Mouse (Mus musculus) embryo, embryonic 11 days (tissue): ENCODE data around the gene Plk1.

Experiments
- DNase-seq: peaks from one replicate; pipeline ENCODE4 v3.0.0-alpha.2; 2015

The Plk1 gene

DNA sequence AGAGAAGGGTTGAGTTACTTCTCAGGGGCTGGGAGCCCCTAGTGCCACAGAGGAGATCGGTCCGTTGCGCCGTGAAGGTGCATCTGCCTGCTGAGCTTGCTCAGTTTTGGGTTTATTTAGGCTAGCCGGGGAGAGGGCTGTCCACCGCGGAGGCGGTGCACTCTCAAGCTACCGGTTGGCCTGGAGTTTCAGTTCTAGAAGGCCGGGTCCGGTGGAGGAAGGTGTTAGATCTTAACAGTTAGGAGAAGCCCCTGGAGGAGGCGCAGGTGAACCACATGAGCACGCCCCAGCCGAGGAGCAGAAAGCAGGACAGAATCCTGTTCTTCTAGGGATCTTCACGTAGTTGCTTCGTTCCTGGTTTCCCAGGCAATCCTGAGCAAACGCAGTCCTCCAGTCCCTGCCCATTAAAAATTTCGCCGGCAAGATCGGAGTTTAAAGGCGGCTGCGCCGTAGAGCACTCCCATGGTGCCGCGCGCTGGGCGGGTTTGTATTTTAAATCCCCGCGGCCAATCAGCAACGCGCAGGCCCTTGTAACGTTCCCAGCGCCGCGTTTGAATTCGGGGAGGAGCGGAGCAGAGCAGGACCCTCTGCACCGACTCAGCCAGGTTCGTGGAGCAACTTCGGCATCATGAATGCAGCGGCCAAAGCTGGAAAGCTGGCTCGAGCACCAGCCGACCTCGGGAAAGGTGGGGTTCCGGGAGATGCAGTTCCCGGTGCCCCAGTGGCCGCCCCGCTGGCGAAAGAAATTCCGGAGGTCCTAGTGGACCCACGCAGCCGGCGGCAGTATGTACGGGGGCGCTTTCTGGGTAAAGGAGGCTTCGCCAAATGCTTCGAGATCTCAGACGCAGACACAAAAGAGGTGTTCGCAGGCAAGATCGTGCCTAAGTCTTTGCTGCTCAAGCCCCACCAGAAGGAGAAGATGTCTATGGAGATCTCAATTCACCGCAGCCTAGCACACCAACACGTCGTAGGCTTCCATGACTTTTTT, at the start of gene Plk1:
Gene Plk1 (plus strand): TSS at position 525 of the 988 bp plus-strand sequence.
- DNase-seq, result peak; percentile 97

DNA sequence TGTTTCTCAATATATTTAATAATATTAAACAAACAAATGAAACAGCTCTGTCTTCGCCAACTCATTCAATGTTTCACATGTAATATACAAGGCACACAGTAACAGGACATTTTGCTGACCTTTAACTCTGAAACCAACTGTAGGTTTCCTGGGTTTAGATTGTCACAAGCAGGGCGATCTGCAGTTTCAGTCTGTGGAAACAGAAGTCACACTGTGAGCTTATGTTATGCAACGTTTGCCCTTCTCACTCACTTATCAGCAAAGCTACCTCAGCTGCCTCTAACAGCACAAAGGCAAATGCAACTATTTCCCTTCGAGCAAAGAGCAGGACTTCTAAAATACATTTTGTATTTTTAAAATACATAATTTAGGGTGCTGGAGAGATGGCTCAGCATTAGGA, 35.7 kb upstream of the Plk1 start:
- DNase-seq, result no peak

DNA sequence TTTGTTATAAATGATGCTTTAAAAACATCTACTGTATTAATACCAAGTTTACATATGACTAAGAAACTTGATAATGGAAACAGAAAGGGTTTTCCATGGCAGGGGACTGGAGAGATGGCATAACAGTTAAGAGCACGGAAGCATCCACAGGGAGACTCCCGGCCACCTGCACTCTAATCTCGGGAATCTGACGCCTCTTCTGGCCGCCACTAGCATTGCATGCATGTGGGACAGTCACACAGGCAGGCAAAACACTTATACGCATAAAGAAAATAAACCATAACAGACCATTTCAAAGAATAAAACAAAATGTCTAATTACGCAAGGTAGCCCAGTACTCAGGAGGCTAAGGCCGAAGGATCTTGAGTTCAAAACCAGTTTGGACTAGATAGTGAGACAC, 33.6 kb upstream of the Plk1 start:
- peak; percentile 3 for DNase-seq

DNA sequence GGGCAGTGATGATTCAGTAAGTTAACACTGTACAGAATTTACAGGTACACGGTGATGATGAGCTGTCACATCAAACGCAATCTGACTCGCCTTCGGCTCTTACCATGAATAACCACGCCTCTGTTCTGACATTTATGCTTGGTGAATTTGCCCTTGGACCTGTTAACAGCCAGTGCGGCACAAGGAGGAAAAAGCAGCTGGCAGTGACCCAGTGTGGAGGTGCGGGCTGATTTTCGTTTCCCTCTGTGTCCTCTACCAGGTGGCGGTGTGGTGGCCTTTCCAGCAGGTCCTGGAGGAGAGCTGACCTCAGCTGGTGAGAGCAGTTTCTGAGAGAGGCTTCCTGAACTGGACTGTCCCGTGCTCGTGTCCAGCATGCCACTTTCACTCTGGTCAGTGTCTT, 32.3 kb upstream of the Plk1 start:
- DNase-seq, result no peak

DNA sequence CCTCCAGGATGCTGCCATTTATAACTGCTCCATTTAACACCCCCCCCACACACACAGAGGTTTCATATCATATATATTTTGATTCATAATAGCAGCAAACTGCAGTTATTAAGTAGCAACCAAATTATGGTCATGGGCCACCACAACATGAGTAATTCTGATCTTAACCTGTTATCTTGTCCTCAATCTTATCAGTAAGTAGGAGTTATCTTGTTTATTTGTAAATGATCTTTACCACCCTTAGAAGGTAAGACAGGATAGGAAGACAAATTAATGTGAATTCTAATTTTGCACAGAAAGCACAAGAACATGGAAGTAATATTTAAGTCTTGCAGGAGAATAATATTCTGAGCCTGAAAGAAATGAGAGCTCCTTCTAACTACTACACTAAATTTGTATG, 27.4 kb upstream of the Plk1 start:
- no peak for DNase-seq

DNA sequence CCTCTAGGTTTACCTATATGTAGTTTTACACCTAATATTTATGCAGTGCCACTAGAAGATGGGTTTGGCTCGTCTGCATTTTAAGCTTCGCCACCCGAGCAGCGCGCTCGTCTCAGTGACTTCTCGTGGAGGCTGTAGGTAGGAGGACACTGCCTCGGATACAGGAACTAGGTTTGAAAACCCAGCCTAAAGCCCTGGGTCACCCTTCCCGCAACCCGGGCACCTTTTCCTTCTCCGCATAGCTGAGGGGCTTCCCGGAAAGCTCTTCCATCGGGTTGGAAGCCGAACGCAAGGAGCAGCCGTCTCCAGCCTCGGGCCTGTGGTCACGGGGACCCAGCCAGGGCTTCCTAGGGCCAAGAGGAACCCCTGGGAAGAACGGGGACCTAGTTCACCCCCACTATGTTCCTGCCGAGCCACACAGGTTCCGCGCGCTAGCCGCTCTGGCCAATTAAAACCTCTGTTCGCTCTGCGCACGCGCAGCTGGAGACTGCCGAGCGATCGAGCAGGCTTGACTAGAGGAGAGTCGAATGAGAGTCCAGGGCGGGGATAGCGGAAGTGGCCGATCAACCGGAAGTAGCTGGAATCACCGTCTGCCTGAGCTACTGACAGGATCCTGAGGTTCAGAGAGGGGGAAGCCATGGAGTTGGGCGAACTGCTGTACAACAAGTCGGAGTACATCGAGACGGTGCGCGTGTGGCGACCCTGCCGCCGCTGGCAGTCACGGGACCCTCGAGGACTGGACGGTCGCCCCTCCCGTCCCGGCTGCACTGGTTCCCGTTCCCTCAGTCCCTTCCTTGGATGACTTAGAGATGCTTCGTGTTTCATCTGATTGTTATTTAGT, 26.5 kb upstream of the Plk1 start, which contains the start of the genes Palb2 and Dctn5:
Gene Palb2 (minus strand): TSS at position 489 of the 841 bp plus-strand sequence.
Gene Dctn5 (plus strand): TSS at position 545 of the 841 bp plus-strand sequence.
- DNase-seq, result peak; percentile 97

DNA sequence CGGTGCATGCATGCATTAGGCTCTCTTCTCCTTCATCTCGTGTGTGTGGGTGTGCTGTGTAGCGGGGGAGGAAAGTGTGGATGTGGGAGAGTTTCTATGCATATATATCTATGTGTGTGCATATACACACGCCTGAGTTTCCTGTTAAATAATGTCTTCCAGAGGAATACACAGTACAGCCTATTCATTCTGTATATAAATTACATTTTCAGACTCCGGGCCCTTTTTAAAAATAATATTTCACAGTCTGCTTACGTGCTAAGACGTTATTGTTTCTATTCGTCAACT, 26.0 kb upstream of the Plk1 start:
- DNase-seq, result no peak

DNA sequence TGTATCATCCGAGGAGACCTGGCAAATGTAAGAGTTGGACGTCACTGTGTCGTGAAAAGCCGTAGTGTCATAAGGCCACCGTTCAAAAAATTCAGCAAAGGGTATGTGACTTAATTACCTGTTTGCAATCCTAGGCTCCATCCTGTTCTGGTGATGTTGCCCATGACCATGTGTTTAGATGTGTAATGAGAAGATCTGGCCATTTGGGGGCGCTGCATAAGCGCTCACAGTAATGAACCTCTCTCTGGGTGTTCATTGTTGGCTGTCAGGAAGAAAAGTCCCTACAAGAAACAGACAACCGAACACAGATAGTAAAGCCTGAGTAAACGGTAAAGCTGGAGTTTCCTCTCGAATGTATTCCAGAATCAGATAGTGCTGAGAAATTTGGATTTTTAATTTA, 24.2 kb upstream of the Plk1 start:
- DNase-seq, result peak; percentile 20

DNA sequence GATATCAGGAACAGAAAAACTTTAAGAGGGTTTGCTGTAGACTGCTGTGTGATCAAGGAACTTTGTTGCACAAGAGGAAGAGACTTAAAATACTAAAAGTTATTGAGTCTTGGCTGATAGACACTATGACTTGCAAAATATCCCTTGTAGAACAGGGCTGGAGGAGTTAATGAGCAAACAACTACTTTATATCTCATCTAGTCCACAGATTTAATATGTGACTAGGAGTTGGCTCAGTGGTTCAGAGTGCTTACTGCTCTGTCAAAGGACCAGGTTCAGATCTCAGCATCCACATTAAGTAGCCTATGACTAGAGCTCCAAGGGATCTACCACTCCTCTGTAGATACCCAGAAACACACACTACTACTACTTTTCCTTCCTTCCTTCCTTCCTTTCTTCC, 22.2 kb upstream of the Plk1 start:
- DNase-seq, result no peak

DNA sequence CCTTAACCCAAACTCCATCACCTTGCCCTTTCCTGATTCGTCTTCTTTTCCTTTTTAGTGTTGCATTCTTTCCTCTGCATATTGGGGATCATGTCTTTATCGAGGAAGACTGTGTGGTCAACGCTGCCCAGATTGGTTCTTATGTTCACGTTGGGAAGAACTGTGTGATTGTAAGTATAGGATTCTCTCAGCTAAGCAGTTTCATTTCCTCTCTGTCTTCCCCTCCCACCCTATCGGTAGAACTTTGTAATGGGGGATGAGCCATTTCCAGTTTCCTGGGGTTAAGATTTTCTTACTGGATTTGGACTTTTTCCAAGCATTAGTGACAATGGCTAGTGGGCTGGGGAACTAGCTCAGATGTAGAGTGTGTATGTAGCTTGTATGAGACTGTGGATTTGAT, 21.0 kb upstream of the Plk1 start:
- DNase-seq, result no peak

DNA sequence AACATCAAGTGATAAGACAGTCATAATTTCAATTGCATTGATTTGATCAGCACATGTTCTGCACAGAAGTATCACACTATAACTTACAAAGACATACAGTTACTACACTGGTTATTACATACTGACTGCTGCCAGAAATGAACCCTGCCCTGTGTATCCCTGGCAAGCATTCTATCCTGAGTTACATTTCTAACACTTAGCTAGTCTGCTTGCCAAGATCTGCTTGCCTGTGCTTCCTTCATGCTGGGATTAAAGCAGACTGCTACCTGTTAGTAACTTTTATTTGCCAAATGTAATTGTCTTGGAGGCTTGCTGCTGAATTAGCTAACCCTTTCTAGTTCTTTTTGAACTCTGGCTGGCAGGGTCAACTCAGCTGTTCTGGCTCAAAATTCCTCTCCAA, 18.2 kb upstream of the Plk1 start:
- no peak for DNase-seq

DNA sequence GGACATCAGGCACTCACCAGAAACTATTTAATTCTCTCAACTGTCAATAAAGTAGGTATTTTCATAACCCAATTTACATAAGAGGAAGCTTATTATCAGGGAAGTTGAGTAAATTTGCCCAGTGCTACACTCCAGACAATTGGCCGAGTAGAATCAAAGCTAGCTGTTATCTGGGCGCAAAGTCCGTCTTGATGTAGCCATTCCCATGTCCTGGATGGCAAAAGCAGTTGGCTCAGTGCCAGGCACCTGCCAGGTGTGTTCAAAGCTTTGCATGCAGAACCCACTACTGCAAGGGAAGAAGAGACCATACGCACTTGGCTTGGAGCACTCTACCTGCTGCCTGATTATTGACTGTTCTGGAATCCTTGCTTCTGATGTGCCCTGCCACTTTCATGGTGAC, 6.8 kb upstream of the Plk1 start:
- DNase-seq, result no peak

DNA sequence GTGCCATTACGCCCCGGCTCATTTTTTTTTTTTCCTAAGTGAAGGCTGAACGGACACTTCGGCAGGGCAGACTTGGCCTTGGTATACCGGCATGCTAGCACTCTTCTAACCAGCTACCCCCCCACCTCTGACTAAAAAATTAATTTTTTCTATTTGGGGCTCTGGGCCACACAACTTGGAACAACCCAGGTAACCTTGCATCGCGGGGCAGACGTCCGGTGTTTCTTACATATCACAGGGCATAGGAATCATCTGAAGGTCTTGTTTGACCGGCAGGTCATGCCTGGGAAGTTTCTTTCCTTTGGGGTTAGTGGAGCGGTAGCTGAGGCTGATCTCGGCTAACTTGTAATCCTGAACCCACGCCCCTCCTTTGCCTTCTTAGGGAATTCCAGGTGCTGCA, 751 bp upstream of the Plk1 start:
- DNase-seq, result no peak

DNA sequence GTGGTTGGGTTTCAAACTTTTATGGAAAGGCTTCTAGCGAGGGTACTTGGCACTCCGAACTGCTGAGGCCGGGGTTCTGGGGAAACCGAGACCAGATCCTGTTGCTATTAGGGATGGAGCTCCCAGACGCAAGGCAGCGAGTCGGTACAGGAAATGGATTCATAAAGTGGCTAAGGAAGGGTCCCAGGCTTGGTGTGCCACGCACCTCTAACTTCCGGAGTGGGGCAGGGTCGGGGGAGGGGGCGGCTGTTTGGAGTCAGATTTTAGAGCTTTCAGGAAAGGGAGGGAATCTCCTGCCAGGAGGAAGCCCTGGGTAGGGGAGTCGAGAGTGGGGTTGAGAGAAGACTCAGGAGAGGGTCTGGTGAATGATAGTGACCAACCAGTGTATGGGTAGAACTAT, 798 bp downstream of the Plk1 start:
- peak; percentile 52 for DNase-seq

DNA sequence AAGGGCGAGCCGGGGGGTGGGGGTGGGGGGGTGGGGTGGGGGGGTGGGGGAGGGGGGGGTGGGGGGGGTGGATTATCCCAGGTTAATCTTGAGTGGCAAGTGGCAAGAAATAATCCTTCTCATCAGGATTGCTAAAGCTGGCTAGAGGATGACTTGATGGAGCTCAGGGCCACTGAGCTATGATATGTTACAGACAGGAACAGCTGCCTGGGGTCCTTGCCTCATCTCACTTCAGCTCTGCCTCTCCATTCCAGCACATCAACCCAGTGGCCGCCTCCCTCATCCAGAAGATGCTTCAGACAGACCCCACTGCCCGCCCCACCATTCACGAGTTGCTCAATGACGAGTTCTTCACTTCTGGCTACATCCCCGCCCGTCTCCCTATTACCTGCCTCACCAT, 4.5 kb downstream of the Plk1 start:
- no peak for DNase-seq

DNA sequence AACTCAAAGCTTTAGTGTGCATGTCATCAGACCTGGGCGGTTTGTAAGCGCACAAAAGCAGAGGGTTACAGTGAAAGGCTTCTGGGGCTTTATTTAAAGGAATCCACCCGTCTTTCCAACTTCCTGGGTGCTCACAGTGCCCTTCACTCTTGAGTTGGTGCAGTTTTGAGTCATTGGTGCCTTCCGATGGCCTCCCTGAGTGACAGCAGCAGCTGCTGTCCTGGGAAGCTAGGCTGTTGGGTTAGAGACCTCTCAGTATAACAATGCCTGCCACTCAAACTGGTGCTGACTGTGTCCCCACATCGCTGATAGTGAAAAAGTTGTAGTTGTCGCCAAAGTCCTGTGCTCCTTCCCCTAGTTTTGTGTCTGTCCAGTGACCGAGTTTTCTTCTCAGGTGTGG, 8.0 kb downstream of the Plk1 start:
- DNase-seq, result no peak

DNA sequence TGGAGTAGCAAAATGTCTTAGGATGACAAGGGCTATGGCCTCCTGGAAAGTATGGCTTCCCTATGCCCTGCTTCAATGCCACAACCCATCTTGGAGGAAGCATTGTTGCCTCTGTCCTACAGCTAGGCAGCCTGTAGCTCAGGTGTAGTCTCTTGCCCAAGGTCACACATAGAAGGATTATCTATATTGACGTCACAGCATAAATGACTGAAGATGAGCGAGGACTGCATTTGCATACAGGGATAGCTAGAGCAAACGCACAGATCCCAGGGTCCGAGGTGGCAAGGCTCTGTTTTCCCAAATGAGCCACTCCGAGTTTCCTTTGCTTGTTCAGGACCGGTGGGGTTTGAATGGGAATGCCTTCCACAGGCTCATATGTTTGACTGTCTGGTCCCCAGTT, 11.5 kb downstream of the Plk1 start:
- DNase-seq, result no peak

DNA sequence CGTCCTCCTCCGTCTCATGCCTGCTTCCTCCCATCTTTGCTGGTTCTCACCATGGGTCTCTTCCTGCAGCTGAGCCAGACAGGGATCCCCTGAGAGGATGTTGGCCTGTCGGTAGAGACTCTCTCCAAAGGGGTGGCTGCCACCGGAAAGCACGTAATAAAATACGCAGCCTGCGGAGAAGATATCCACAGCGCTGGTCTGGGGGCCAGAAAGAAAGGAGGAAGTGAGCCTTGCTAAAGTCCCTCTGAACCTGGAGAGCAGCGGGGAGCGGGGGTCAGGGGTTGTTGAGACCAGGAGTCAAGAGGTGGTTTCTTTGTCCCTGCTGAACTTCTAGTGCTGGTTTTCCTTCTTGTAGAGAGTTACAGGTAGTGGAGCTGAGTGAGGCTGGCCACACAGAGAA, 12.4 kb downstream of the Plk1 start:
- DNase-seq, result no peak

DNA sequence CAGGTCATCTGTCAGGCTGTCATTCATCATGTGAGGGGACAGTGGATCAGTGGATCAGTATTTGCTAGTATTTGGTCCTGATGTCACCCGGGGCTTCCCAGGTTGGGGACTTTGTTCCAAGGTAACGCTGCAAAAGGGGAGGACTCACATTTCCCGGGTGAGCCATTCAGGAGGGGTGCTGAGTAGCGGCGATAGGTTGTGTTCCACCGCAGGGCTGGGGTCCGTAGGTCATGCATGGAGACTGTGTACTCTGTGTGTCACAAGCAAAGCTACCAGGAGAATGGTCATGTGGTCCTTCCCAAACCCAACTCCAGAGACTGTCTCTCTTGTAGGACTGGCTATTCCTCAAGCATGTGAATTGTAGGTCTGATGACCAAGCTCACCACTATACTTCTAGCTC, 21.5 kb downstream of the Plk1 start:
- no peak for DNase-seq

DNA sequence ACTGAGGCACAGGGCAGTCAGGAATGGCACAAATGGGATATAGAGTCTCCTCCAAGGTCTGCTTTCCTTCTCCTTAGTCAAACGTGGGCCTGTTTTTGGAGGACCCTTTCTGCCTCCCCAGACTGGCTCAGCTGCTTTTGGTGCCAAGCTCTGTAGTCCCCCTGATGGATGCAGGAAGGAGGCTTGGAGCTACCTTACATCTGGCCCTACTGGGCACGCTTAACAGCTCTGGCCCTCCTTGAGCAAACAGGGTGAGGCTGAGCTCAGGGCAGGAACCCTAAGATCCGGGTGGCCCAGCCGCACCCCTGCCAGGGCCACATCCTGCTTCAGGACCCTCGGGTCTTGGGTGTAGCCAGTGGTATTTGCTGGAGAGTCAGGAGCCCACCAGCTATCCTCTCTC, 25.3 kb downstream of the Plk1 start:
- DNase-seq, result no peak

DNA sequence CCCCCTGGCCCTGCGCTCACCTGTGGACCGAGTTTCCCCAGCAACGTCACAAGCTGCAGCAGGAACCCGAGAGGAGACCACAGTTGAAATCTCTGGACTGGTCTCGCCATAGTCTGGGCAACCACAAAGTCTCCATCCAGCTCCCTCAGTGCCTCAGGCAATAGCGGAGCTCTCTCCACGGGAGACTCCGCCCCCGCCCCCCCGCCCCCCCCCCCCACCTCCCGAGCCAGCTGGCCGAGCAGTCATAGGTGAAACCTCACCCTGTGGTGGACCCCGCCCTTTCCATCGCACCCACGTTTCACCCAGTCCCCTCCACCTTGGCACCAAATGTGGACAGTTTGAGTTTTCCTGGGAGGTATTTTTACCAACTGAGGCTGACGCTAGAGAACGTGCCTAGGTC, 26.8 kb downstream of the Plk1 start, which contains the start of gene Ern2:
Gene Ern2 (minus strand): TSS at position 165 of the 400 bp plus-strand sequence.
- DNase-seq, result no peak

DNA sequence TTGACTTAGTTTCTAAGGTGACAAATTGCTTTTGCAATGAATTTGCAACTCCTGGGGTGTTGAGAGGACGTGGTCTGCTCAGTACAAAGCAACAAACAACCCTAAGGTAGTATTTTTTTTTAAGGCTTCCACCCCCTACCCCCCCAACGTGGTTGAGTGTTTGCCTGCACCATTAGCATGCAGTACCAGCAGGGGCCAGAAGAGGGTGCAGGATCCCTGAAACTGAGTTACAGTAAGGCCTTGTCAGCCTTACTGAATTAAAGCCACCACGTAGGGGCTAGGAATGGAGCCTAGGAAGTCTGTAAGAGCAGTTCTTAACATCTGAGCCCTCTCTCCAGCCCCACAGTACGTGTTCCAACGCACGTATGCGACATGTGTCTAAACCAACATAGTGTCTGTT, 30.2 kb downstream of the Plk1 start:
- DNase-seq, result peak; percentile 72

DNA sequence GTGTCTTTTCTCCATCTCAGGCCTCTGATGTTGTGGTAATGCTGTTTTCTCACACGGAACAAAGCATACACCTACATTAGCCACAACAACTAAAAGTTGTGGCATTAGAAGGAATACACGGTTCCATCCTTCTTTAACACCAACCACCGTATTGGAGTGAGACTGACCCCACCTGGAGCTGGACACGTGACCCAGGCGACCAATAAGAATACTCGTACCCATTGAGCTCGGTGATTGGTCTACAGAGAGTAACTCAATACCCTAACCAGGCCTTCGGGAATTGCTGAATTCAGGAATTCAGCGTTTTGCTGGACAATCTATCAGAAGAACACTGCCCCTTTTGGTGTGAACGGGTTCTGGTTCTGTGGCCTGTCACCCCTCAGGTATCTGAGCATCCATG, 31.9 kb downstream of the Plk1 start:
- no peak for DNase-seq

DNA sequence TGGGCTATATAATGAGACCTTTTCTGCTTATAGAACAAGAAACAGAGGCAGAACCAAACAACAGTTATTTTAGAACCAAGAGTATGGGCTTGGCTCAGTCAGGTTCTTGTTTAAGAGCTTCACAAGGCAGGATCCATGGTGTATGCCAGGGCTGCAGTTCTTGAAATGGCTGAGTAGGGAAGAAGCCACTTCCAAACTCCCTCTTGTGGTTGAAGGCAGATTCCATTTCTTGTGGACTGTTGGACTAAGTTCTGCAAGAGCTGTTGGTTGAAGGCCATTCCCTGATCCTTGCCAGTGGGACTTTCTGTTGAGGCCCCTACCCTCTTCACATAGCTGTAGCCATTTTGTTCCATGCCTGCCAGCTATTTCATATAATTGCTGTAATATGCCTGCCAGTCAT, 34.7 kb downstream of the Plk1 start:
- DNase-seq, result no peak
